Mouse (Mus musculus): Measurements from ENCODE around the gene 4931414P19Rik. TPM values are rescaled to one million over a fixed set of nuclear protein-coding genes. Genes with fewer than 3 reads are reported as not detected.
A peak's percentile ranks its signal among the peaks of the same experiment; 100 is the strongest.
"Not testable (repeated sequence)": the region's sequence is repeated elsewhere in the genome, so short reads cannot be mapped to it uniquely, and the experiment has no call there.

4931414P19Rik gene
- polyA plus RNA-seq, 1 experiment from 2014 or later, result 7.8 TPM

GRCm38 (mm10) chr14:54617152-54617896 lies 11.5 kb upstream of the 4931414P19Rik start:
- Histone ChIP-seq H3K36me3 (ENCODE audit: control insufficient read depth, insufficient read depth) (peaks cover 22% of the 10 kb centered on the region), H3K27me3 (ENCODE audit: control insufficient read depth, insufficient read depth, low read length) (no peaks in the 10 kb centered on the region), H3K4me3 (ENCODE audit: low read length) (peak overlapping the region; percentile 87), H3K4me1 (ENCODE audit: control insufficient read depth, insufficient read depth, low read length) (peaks cover 7% of the 10 kb centered on the region), H3K4me2 (ENCODE audit: low read depth, low read length) (peak overlapping the region; percentile 90), H3K9ac (ENCODE audit: low read length) (peak overlapping the region; percentile 86), H3K9me3 (replicated peaks; ENCODE audit: control insufficient read depth, low read length) (no peaks in the 10 kb centered on the region), H3K27ac (ENCODE audit: low read length) (peak overlapping the region; percentile 68)
- 2% methylated on average over 38 of the region's 38 CpGs for WGBS
- ATAC-seq (replicated peaks; ENCODE audit: extremely low read depth, insufficient read depth, low FRiP score), result peak; percentile 30

- peaks cover 7% of the 10 kb centered on the region for H3K4me1 ChIP-seq (ENCODE audit: control insufficient read depth, insufficient read depth, low read length)
- no peaks in the 10 kb centered on the region for H3K9me3 ChIP-seq (replicated peaks; ENCODE audit: control insufficient read depth, low read length)
- no peak for ATAC-seq (replicated peaks; ENCODE audit: extremely low read depth, insufficient read depth, low FRiP score)
- WGBS, result 93% methylated on average over 16 of the region's 16 CpGs
- no peak overlapping the region for H3K27ac ChIP-seq (ENCODE audit: low read length)
- H3K9ac ChIP-seq (ENCODE audit: low read length), result no peak overlapping the region
- no peaks in the 10 kb centered on the region for H3K27me3 ChIP-seq (ENCODE audit: control insufficient read depth, insufficient read depth, low read length)
- no peak overlapping the region for H3K4me3 ChIP-seq (ENCODE audit: low read length)
- H3K36me3 ChIP-seq (ENCODE audit: control insufficient read depth, insufficient read depth), result peaks cover 27% of the 10 kb centered on the region
- H3K4me2 ChIP-seq (ENCODE audit: low read depth, low read length), result no peak overlapping the region
Measured at GRCm38 (mm10) chr14:54616226-54616825, 10.5 kb upstream of the 4931414P19Rik start.

DNA sequence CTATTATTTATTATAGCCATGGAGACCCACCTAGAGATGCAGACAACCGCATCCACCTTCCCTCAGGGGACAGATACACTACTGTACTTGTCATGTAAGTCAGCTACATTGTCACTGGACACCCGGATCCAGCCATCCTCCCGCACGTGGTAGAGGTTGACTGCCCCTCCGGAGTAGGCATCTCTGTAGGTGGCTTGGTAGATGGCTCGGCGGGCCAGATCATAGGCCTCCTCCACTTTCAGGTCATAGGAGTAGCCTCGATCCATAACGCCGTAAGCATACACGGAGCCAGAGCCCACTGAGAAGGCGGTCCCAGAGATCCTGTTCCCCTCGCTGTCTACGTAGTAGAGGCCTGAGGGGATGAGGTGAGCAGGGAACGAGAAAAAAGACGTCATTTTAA lies 8.3 kb upstream of the 4931414P19Rik start:
- H3K27ac ChIP-seq (ENCODE audit: low read length); H3K4me2 ChIP-seq (ENCODE audit: low read depth, low read length); H3K9ac ChIP-seq (ENCODE audit: low read length); H3K9me3 ChIP-seq (replicated peaks; ENCODE audit: control insufficient read depth, low read length); H3K4me3 ChIP-seq (ENCODE audit: low read length); H3K27me3 ChIP-seq (ENCODE audit: control insufficient read depth, insufficient read depth, low read length); H3K4me1 ChIP-seq (ENCODE audit: control insufficient read depth, insufficient read depth, low read length); ATAC-seq (replicated peaks; ENCODE audit: extremely low read depth, insufficient read depth, low FRiP score): not testable (repeated sequence)
- H3K36me3 ChIP-seq (ENCODE audit: control insufficient read depth, insufficient read depth), result peaks cover 27% of the 10 kb centered on the region
- WGBS, result 91% methylated on average over 15 of the region's 16 CpGs

DNA sequence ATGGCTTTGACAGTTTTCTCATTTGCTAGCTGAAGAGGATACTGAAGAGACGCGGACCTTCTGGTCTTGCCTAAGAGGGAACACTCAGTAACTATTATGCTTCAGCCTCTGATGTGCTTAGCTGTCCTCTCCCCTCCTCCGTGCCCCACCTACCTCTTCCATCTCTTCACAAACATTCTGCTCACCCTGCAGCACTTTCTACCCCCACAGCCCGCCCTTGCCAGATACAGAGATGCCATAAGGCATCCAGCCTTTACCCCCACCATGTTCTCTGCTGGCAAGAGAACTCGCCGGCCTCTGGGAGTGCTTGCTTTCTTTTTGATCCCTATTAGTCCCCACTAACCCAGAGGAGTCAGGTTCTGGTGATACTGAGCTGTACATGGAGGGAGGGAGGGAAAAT lies 4.9 kb upstream of the 4931414P19Rik start:
- Histone ChIP-seq H3K27me3 (ENCODE audit: control insufficient read depth, insufficient read depth, low read length) (no peaks in the 10 kb centered on the region), H3K4me2 (ENCODE audit: low read depth, low read length) (no peak overlapping the region), H3K36me3 (ENCODE audit: control insufficient read depth, insufficient read depth) (peaks cover 22% of the 10 kb centered on the region), H3K4me1 (ENCODE audit: control insufficient read depth, insufficient read depth, low read length) (no peaks in the 10 kb centered on the region; the same call in none of the 2 replicates), H3K9ac (ENCODE audit: low read length) (no peak overlapping the region), H3K27ac (ENCODE audit: low read length) (no peak overlapping the region), H3K9me3 (replicated peaks; ENCODE audit: control insufficient read depth, low read length) (no peaks in the 10 kb centered on the region), H3K4me3 (ENCODE audit: low read length) (no peak overlapping the region)
- WGBS, result 73% methylated on average over 6 of the region's 6 CpGs
- no peak for ATAC-seq (replicated peaks; ENCODE audit: extremely low read depth, insufficient read depth, low FRiP score)

- WGBS, result 81% methylated on average over 4 of the region's 4 CpGs
- Histone ChIP-seq H3K36me3 (ENCODE audit: control insufficient read depth, insufficient read depth) (peaks cover 15% of the 10 kb centered on the region), H3K4me3 (ENCODE audit: low read length) (no peak overlapping the region), H3K9ac (ENCODE audit: low read length) (no peak overlapping the region), H3K4me1 (ENCODE audit: control insufficient read depth, insufficient read depth, low read length) (peaks cover 2% of the 10 kb centered on the region; the same call in 1 of the 2 replicates), H3K4me2 (ENCODE audit: low read depth, low read length) (no peak overlapping the region), H3K9me3 (replicated peaks; ENCODE audit: control insufficient read depth, low read length) (no peaks in the 10 kb centered on the region), H3K27ac (ENCODE audit: low read length) (no peak overlapping the region), H3K27me3 (ENCODE audit: control insufficient read depth, insufficient read depth, low read length) (no peaks in the 10 kb centered on the region)
- ATAC-seq (replicated peaks; ENCODE audit: extremely low read depth, insufficient read depth, low FRiP score), result no peak
Measured at GRCm38 (mm10) chr14:54609962-54610361, 4.2 kb upstream of the 4931414P19Rik start.

DNA sequence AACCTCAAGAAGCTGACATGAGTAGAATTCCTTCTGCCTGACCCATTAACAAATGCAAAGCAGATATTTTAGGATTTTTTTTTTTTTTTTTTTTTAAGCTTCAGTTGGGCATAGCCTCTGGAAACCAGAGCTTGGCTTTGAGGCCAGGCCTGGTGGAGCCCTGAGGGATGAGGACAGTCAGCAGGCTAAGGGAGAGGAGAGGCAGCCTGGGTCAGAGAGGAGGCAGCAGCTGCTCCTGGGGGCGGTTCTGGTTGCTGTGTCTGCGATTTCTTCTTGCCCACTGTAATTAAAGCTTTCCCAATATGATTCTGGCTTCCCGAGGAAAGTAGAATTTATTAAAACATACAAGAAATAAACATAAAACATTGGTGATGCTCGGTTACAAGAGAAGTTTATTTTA lies 3.5 kb upstream of the 4931414P19Rik start:
- ATAC-seq (replicated peaks; ENCODE audit: extremely low read depth, insufficient read depth, low FRiP score), result no peak
- WGBS, result 76% methylated on average over 4 of the region's 4 CpGs
- Histone ChIP-seq H3K9ac (ENCODE audit: low read length) (no peak overlapping the region), H3K36me3 (ENCODE audit: control insufficient read depth, insufficient read depth) (peaks cover 11% of the 10 kb centered on the region), H3K4me3 (ENCODE audit: low read length) (no peak overlapping the region), H3K27ac (ENCODE audit: low read length) (no peak overlapping the region), H3K27me3 (ENCODE audit: control insufficient read depth, insufficient read depth, low read length) (no peaks in the 10 kb centered on the region), H3K4me2 (ENCODE audit: low read depth, low read length) (no peak overlapping the region), H3K4me1 (ENCODE audit: control insufficient read depth, insufficient read depth, low read length) (peaks cover 2% of the 10 kb centered on the region; the same call in 1 of the 2 replicates), H3K9me3 (replicated peaks; ENCODE audit: control insufficient read depth, low read length) (no peaks in the 10 kb centered on the region)

DNA sequence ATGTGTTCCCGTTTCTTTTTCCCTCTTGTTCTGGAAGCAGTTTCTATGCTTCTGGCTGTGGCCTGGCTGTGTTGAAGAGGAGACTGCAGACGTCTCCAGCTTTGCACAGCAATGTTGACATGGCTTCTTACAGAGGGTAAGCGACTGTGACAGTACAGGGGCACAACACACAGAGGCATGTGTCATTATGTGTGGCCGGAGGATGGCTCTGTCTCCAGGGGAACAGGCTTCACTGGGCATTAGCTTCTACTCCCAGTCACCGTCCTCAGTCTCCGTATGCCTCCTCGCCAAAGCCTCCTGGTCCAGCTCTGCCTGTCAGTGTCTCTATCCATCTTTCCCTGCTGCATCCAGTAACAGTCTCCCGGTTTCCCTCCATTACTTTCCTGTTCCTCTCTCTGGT lies 1.4 kb upstream of the 4931414P19Rik start:
- Histone ChIP-seq H3K4me3 (ENCODE audit: low read length) (no peak overlapping the region), H3K36me3 (ENCODE audit: control insufficient read depth, insufficient read depth) (0 out of 2 replicates have a peak, but pooled peaks cover 5% of the 10 kb centered on the region), H3K4me2 (ENCODE audit: low read depth, low read length) (no peak overlapping the region), H3K9me3 (replicated peaks; ENCODE audit: control insufficient read depth, low read length) (no peaks in the 10 kb centered on the region), H3K27me3 (ENCODE audit: control insufficient read depth, insufficient read depth, low read length) (no peaks in the 10 kb centered on the region), H3K4me1 (ENCODE audit: control insufficient read depth, insufficient read depth, low read length) (peaks cover 6% of the 10 kb centered on the region), H3K9ac (ENCODE audit: low read length) (no peak overlapping the region), H3K27ac (ENCODE audit: low read length) (no peak overlapping the region)
- 59% methylated on average over 8 of the region's 8 CpGs for WGBS
- ATAC-seq (replicated peaks; ENCODE audit: extremely low read depth, insufficient read depth, low FRiP score), result no peak

GRCm38 (mm10) chr14:54603686-54604085 lies 2.1 kb downstream of the 4931414P19Rik start:
- Histone ChIP-seq H3K9me3 (replicated peaks; ENCODE audit: control insufficient read depth, low read length) (no peaks in the 10 kb centered on the region), H3K9ac (ENCODE audit: low read length) (no peak overlapping the region), H3K27ac (ENCODE audit: low read length) (peak overlapping the region; percentile 73), H3K4me1 (ENCODE audit: control insufficient read depth, insufficient read depth, low read length) (peaks cover 6% of the 10 kb centered on the region), H3K4me3 (ENCODE audit: low read length) (peak overlapping the region; percentile 73), H3K4me2 (ENCODE audit: low read depth, low read length) (peak overlapping the region; percentile 63), H3K27me3 (ENCODE audit: control insufficient read depth, insufficient read depth, low read length) (no peaks in the 10 kb centered on the region), H3K36me3 (ENCODE audit: control insufficient read depth, insufficient read depth) (no peaks in the 10 kb centered on the region)
- no peak for ATAC-seq (replicated peaks; ENCODE audit: extremely low read depth, insufficient read depth, low FRiP score)
- 82% methylated on average over 8 of the region's 8 CpGs for WGBS

- peak overlapping the region; percentile 95 for H3K27ac ChIP-seq (ENCODE audit: low read length)
- ATAC-seq (replicated peaks; ENCODE audit: extremely low read depth, insufficient read depth, low FRiP score), result peak; percentile 98
Measured at GRCm38 (mm10) chr14:54603038-54603654, 2.6 kb downstream of the 4931414P19Rik start.

More at GRCm38 (mm10) chr14:54603038-54603654, 2.6 kb downstream of the 4931414P19Rik start:
- Histone ChIP-seq H3K4me2 (ENCODE audit: low read depth, low read length) (peak overlapping the region; percentile 63), H3K36me3 (ENCODE audit: control insufficient read depth, insufficient read depth) (no peaks in the 10 kb centered on the region), H3K9me3 (replicated peaks; ENCODE audit: control insufficient read depth, low read length) (no peaks in the 10 kb centered on the region), H3K4me3 (ENCODE audit: low read length) (peak overlapping the region; percentile 73), H3K27me3 (ENCODE audit: control insufficient read depth, insufficient read depth, low read length) (no peaks in the 10 kb centered on the region), H3K9ac (ENCODE audit: low read length) (peak overlapping the region; percentile 84), H3K4me1 (ENCODE audit: control insufficient read depth, insufficient read depth, low read length) (peaks cover 6% of the 10 kb centered on the region)
- WGBS, result under 1% methylated on average over 46 of the region's 46 CpGs

All from heart, embryonic 16.5 days (tissue).